ENCODE assay signal across 26 mouse cellular contexts in the genomic region with DNA sequence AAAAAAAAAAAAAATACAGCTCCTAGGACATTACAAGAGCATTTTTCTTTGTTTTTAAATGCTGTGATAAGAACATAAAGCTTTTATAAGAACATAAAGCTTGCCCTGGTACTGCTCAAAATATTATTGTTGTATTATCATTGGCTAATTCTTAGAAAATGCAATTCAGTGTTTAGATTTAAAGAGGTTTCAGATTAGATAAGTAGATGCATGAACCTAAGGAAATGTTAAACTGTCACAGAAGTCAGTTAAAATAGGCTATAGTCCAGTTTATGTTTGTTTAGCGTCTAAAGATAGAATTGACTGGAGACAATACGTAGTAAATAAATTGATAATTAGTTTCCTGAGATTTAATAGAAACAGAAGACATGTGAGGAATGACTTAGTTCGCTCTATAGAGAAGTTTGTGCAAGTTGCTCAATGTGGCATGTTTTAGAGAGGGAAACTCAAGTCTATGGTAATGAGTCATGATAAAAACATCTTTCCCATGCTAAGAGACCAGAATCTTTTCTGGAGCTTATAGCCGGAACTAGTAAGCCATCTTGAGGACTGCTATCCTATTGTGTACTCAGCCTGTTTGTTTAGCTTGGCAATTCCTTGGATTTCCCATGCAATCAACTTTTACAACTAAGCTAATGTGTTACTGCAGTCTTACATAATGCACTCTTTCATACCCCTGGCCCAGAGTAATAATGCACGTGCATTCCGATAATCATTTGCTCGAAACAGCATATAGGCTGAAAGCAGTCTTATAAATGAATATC. TPM values are rescaled to one million over a fixed set of nuclear protein-coding genes. Genes with fewer than 3 reads are reported as not detected.
DNase-seq lines count a peak whose midpoint lies in the region; ATAC-seq and TF ChIP-seq lines count a peak whose summit lies in the region.
"Had no signal": no experiment of that assay in that cellular context is flagged by ENCODE, and none has a peak within 500 bp of the region (broad histone marks: within the 10 kb centered on the region; RNA-seq: fewer than 3 reads in every experiment).

No protein-coding gene starts in this region.

- no peak for TF ChIP-seq EP300 in heart, postnatal 0 days (IDR thresholded peaks at IDR 0.05; ENCODE audit: low read depth)

- no peaks in the 10 kb centered on the region for H3K9me3 ChIP-seq in heart, postnatal 0 days (replicated peaks; ENCODE audit: control insufficient read depth, low read length)
- H3K9me3 ChIP-seq in heart, embryonic 12.5 days (replicated peaks) = no peaks in the 10 kb centered on the region
- no peaks in the 10 kb centered on the region for H3K9me3 ChIP-seq in intestine, postnatal 0 days (ENCODE audit: control insufficient read depth)
- H3K9me3 ChIP-seq: embryonic facial prominence, embryonic 10.5 days; forebrain, embryonic 10.5 days; heart, embryonic 13.5 days; hindbrain, embryonic 12.5 days; limb, embryonic 13.5 days had no signal

- DNase-seq in heart, postnatal 0 days (ENCODE audit: low spot score) = peak; percentile 16
- DNase-seq in 3134 (ENCODE audit: extremely low read depth, insufficient read length, low spot score) (peak; percentile 10), adipocyte (ENCODE audit: low spot score) (peak; percentile 62)
- no peak for DNase-seq in layer of hippocampus, adult 9-11 months
- DNase-seq in layer of hippocampus, adult 9-10 months (ENCODE audit: low spot score) = no peak
- no peak for DNase-seq in thymus, postnatal 0 days (ENCODE audit: low spot score)
- DNase-seq: adrenal gland, postnatal 36 days; cerebellum, adult 9-10 months; gastrocnemius, postnatal 10 days; heart, adult 18-20 months; kidney, postnatal 10 days; lung, postnatal 4 days; right cerebral cortex, adult 18-20 months had no signal

- ATAC-seq in heart, postnatal 0 days (ENCODE audit: insufficient read depth, low read depth) = no peak
- no peak for ATAC-seq in heart, embryonic 12.5 days (ENCODE audit: insufficient number of reproducible peaks, low FRiP score)
- ATAC-seq in intestine, postnatal 0 days = peak; percentile 99
- ATAC-seq: activated CD4-positive, CD25-positive, alpha-beta regulatory T cell, adult 4 months; forebrain, embryonic 16.5 days; midbrain, embryonic 16.5 days had no signal

- no peaks in the 10 kb centered on the region for H3K4me1 ChIP-seq in heart, postnatal 0 days (ENCODE audit: control insufficient read depth, insufficient read depth)
- no peaks in the 10 kb centered on the region for H3K4me1 ChIP-seq in heart, embryonic 12.5 days (replicated peaks)
- no peaks in the 10 kb centered on the region for H3K4me1 ChIP-seq in intestine, postnatal 0 days (replicated peaks; ENCODE audit: control insufficient read depth, insufficient read depth, low read length)
- H3K4me1 ChIP-seq: embryonic facial prominence, embryonic 10.5 days; forebrain, embryonic 10.5 days; heart, embryonic 13.5 days; hindbrain, embryonic 12.5 days; limb, embryonic 13.5 days had no signal

- no peak overlapping the region for H3K4me2 ChIP-seq in heart, postnatal 0 days (ENCODE audit: low read depth, low read length)
- no peak overlapping the region for H3K4me2 ChIP-seq in heart, embryonic 12.5 days
- H3K4me2 ChIP-seq in intestine, postnatal 0 days (replicated peaks; ENCODE audit: low read depth) = peak overlapping the region; percentile 14; the same call in 1 of the 2 replicates
- H3K4me2 ChIP-seq: heart, embryonic 13.5 days; hindbrain, embryonic 12.5 days; limb, embryonic 13.5 days; lung, embryonic 14.5 days had no signal

- 71% methylated on average over 7 of the region's 7 CpGs for WGBS in heart, postnatal 0 days
- WGBS in heart, embryonic 12.5 days = 80% methylated on average over 7 of the region's 7 CpGs
- WGBS in intestine, postnatal 0 days = 37% methylated on average over 7 of the region's 7 CpGs

- H3K9ac ChIP-seq in heart, postnatal 0 days (replicated peaks; ENCODE audit: low read depth, low read length) = no peak overlapping the region
- no peak overlapping the region for H3K9ac ChIP-seq in heart, embryonic 12.5 days
- H3K9ac ChIP-seq in intestine, postnatal 0 days (ENCODE audit: low read depth, low read length) = no peak overlapping the region
- H3K9ac ChIP-seq: heart, embryonic 13.5 days; hindbrain, embryonic 12.5 days; limb, embryonic 13.5 days; liver, embryonic 14.5 days; lung, embryonic 14.5 days had no signal

- no peaks in the 10 kb centered on the region for H3K36me3 ChIP-seq in heart, postnatal 0 days (replicated peaks; ENCODE audit: control insufficient read depth, insufficient read depth, low read length)
- H3K36me3 ChIP-seq in heart, embryonic 12.5 days = no peaks in the 10 kb centered on the region
- no peaks in the 10 kb centered on the region for H3K36me3 ChIP-seq in intestine, postnatal 0 days (ENCODE audit: control insufficient read depth, insufficient read depth)
- H3K36me3 ChIP-seq: heart, embryonic 13.5 days; hindbrain, embryonic 12.5 days; limb, embryonic 13.5 days had no signal

- no peaks in the 10 kb centered on the region for H3K27me3 ChIP-seq in heart, postnatal 0 days (ENCODE audit: control insufficient read depth, insufficient read depth, low read length)
- no peaks in the 10 kb centered on the region for H3K27me3 ChIP-seq in heart, embryonic 12.5 days (replicated peaks)
- no peaks in the 10 kb centered on the region for H3K27me3 ChIP-seq in intestine, postnatal 0 days (replicated peaks; ENCODE audit: control insufficient read depth, insufficient read depth, low read length)
- H3K27me3 ChIP-seq: heart, embryonic 13.5 days; hindbrain, embryonic 12.5 days; limb, embryonic 13.5 days had no signal

- H3K27ac ChIP-seq in heart, postnatal 0 days (ENCODE audit: low read depth) = no peak overlapping the region
- H3K27ac ChIP-seq in heart, embryonic 12.5 days (ENCODE audit: poor library complexity, severe bottlenecking) = no peak overlapping the region
- no peak overlapping the region for H3K27ac ChIP-seq in intestine, postnatal 0 days (ENCODE audit: low read depth, low read length)
- H3K27ac ChIP-seq: embryonic facial prominence, embryonic 10.5 days; forebrain, embryonic 10.5 days; heart, embryonic 13.5 days; hindbrain, embryonic 12.5 days; layer of hippocampus, adult 2 months; limb, embryonic 13.5 days; liver, embryonic 14.5 days had no signal

- TF ChIP-seq CTCF in heart, postnatal 0 days (IDR thresholded peaks at IDR 0.05; ENCODE audit: low read depth) = no peak
- TF ChIP-seq CTCF in intestine, postnatal 0 days (IDR thresholded peaks at IDR 0.05; ENCODE audit: low read depth) = no peak

- H3K4me3 ChIP-seq in heart, postnatal 0 days (ENCODE audit: low read depth, low read length) = no peak overlapping the region
- H3K4me3 ChIP-seq in heart, embryonic 12.5 days = no peak overlapping the region
- H3K4me3 ChIP-seq in intestine, postnatal 0 days (ENCODE audit: low read depth, low read length) = no peak overlapping the region
- H3K4me3 ChIP-seq: embryonic facial prominence, embryonic 10.5 days; forebrain, embryonic 10.5 days; heart, embryonic 13.5 days; hindbrain, embryonic 12.5 days; layer of hippocampus, adult 2 months; limb, embryonic 13.5 days had no signal

RNA-seq across cellular contexts. Expression of gene Efcab7, which starts 12.1 kb away (rescaled TPM):
- total RNA-seq in heart, postnatal 0 days (2014; rRNA removed; ENCODE audit: low replicate concordance) = 3.7 TPM in 1 of 2 replicates, not detected in the other
- polyA plus RNA-seq in heart, postnatal 0 days (2015; fragmentation: Nextera tagmentation; extraction: Ambion mirVana) = 5.9 and 6.1 TPM in 2 replicates
- polyA plus RNA-seq in heart, embryonic 12.5 days (2016; fragmentation: Nextera tagmentation; extraction: Ambion mirVana) = 10.4 and 11.5 TPM in 2 replicates
- polyA plus RNA-seq in intestine, postnatal 0 days (2015; fragmentation: Nextera tagmentation; extraction: Ambion mirVana) = 5.5 and 6.3 TPM in 2 replicates
- polyA plus RNA-seq in thymus, postnatal 0 days (2015; fragmentation: Nextera tagmentation; extraction: Ambion mirVana) = 21.2 and 21.9 TPM in 2 replicates

Comparison
In these comparisons a context has a peak if more than half of its experiments do, and no peak if none do; other contexts are left out.
1. DNase-seq: peak in heart, postnatal 0 days (single experiment), 3134 (single experiment) and adipocyte (single experiment); none in layer of hippocampus, adult 9-11 months (single experiment), layer of hippocampus, adult 9-10 months (single experiment) and thymus, postnatal 0 days (single experiment).